Mouse (Mus musculus): Measurements from ENCODE around the gene Pafah2. TPM values are rescaled to one million over a fixed set of nuclear protein-coding genes. Genes with fewer than 3 reads are reported as not detected.

Pafah2 gene
- polyA plus RNA-seq, 1 experiment, result 8.8 TPM

GRCm38 (mm10) chr4:134473764-134474163 lies 77.6 kb downstream of the Pafah2 start:
- Histone ChIP-seq H3K27ac (ENCODE audit: control insufficient read depth, insufficient read depth, low read depth, low read length, poor library complexity) (no peak overlapping the region), H3K4me1 (ENCODE audit: control insufficient read depth, insufficient read depth, low read length) (peaks cover 1% of the 10 kb centered on the region; the same call in 1 of the 2 replicates), H3K4me3 (replicated peaks; ENCODE audit: control insufficient read depth, low read depth, low read length) (no peak overlapping the region)
- WGBS, result 88% methylated on average over 4 of the region's 4 CpGs
- TF ChIP-seq POLR2A (IDR thresholded peaks at IDR 0.05; ENCODE audit: borderline replicate concordance, control insufficient read depth, low read depth, low read length) (no peak), CTCF (IDR thresholded peaks at IDR 0.05; ENCODE audit: control insufficient read depth, insufficient read depth, low read length) (no peak)

DNA sequence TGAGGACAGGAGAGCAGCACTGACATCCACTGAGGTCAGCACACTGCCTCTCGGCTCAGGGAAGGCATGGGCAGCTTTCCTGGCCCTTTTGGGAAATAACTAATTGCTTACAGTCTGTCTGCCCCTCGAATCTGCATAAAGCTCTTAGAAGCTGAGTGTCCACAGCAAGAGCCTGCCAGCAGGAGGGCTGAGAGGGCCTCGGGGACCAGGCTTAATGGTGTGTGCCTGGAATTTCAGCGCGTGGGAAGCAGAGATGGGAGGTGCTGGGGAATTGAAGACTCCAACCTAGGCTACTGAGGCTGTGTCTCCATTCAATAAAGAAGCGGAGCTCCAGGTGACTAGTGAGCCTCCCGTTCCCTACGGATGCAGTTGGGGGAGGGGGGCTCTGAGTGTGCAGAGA lies 78.1 kb downstream of the Pafah2 start:
- no peak overlapping the region for H3K4me3 ChIP-seq (replicated peaks; ENCODE audit: control insufficient read depth, low read depth, low read length)
- H3K27ac ChIP-seq (ENCODE audit: control insufficient read depth, insufficient read depth, low read depth, low read length, poor library complexity), result no peak overlapping the region
- H3K4me1 ChIP-seq (ENCODE audit: control insufficient read depth, insufficient read depth, low read length), result peaks cover 1% of the 10 kb centered on the region; the same call in 1 of the 2 replicates
- TF ChIP-seq POLR2A (IDR thresholded peaks at IDR 0.05; ENCODE audit: borderline replicate concordance, control insufficient read depth, low read depth, low read length), result no peak
- TF ChIP-seq CTCF (IDR thresholded peaks at IDR 0.05; ENCODE audit: control insufficient read depth, insufficient read depth, low read length), result no peak
- 88% methylated on average over 8 of the region's 8 CpGs for WGBS

DNA sequence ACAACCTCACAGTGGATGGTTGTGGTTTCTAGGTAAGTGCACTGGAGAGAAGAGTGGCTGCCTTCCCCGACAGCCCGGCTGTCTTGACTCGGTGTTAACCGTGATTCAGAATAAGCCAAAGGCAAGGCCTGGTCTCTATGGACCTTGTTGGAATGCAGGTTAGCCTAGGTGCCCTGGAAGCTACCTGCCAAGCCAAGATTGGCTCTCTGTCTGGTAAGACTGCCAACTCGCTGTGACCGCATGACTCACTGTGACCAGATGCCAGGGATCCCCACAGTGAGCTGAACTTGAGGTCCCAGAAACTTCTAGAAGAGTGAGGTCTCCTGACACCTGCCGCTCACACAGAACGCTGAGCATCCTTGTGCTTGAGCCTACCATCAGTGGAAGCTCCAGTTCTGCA lies 80.8 kb downstream of the Pafah2 start:
- H3K4me3 ChIP-seq (replicated peaks; ENCODE audit: control insufficient read depth, low read depth, low read length), result no peak overlapping the region
- H3K4me1 ChIP-seq (ENCODE audit: control insufficient read depth, insufficient read depth, low read length), result peaks cover 1% of the 10 kb centered on the region; the same call in 1 of the 2 replicates
- TF ChIP-seq CTCF (IDR thresholded peaks at IDR 0.05; ENCODE audit: control insufficient read depth, insufficient read depth, low read length) (no peak), POLR2A (IDR thresholded peaks at IDR 0.05; ENCODE audit: borderline replicate concordance, control insufficient read depth, low read depth, low read length) (no peak)
- H3K27ac ChIP-seq (ENCODE audit: control insufficient read depth, insufficient read depth, low read depth, low read length, poor library complexity), result no peak overlapping the region
- WGBS, result 82% methylated on average over 8 of the region's 8 CpGs

Other genes with a start within 250 kb of the Pafah2 start
- gene Cep85, start 209.2 kb upstream of the Pafah2 start, polyA plus RNA-seq (2011; ENCODE audit: insufficient read depth, insufficient read length, low replicate concordance, missing spikeins), result 16.4 and 22.7 TPM in 2 replicates
- not detected in 2 replicates for gene Gm7534, start 193.3 kb upstream of the Pafah2 start, polyA plus RNA-seq (2011; ENCODE audit: insufficient read depth, insufficient read length, low replicate concordance, missing spikeins)
- gene Catsper4, start 168.9 kb upstream of the Pafah2 start, polyA plus RNA-seq (2011; ENCODE audit: insufficient read depth, insufficient read length, low replicate concordance, missing spikeins), result not detected in 2 replicates
- gene Cnksr1, start 157.9 kb upstream of the Pafah2 start, polyA plus RNA-seq (2011; ENCODE audit: insufficient read depth, insufficient read length, low replicate concordance, missing spikeins), result not detected in 2 replicates
- not detected in 2 replicates for gene E130218I03Rik, start 152.7 kb upstream of the Pafah2 start, polyA plus RNA-seq (2011; ENCODE audit: insufficient read depth, insufficient read length, low replicate concordance, missing spikeins)
- 2.6 and 8.0 TPM in 2 replicates for gene Zfp593, start 150.7 kb upstream of the Pafah2 start, polyA plus RNA-seq (2011; ENCODE audit: insufficient read depth, insufficient read length, low replicate concordance, missing spikeins)
- gene Gm30191, start 149.4 kb upstream of the Pafah2 start, polyA plus RNA-seq (2011; ENCODE audit: insufficient read depth, insufficient read length, low replicate concordance, missing spikeins), result not detected in 2 replicates
- 5.2 and 7.5 TPM in 2 replicates for gene Grrp1, start 142.2 kb upstream of the Pafah2 start, polyA plus RNA-seq (2011; ENCODE audit: insufficient read depth, insufficient read length, low replicate concordance, missing spikeins)
- 4.9 and 5.2 TPM in 2 replicates for gene Pdik1l, start 108.4 kb upstream of the Pafah2 start, polyA plus RNA-seq (2011; ENCODE audit: insufficient read depth, insufficient read length, low replicate concordance, missing spikeins)
- 1.1 TPM in 1 of 2 replicates, not detected in the other for gene Trim63, start 81.2 kb upstream of the Pafah2 start, polyA plus RNA-seq (2011; ENCODE audit: insufficient read depth, insufficient read length, low replicate concordance, missing spikeins)
- 4.0 TPM in 1 of 2 replicates, not detected in the other for gene Slc30a2, start 53.1 kb upstream of the Pafah2 start, polyA plus RNA-seq (2011; ENCODE audit: insufficient read depth, insufficient read length, low replicate concordance, missing spikeins)
- gene Extl1, start 12.5 kb upstream of the Pafah2 start, polyA plus RNA-seq (2011; ENCODE audit: insufficient read depth, insufficient read length, low replicate concordance, missing spikeins), result 0.23 and 3.3 TPM in 2 replicates
- 297 and 423 TPM in 2 replicates for gene Stmn1, start 72.0 kb downstream of the Pafah2 start, polyA plus RNA-seq (2011; ENCODE audit: insufficient read depth, insufficient read length, low replicate concordance, missing spikeins)
- 10.2 and 10.8 TPM in 2 replicates for gene Paqr7, start 100.4 kb downstream of the Pafah2 start, polyA plus RNA-seq (2011; ENCODE audit: insufficient read depth, insufficient read length, low replicate concordance, missing spikeins)
- 9.5 and 13.9 TPM in 2 replicates for gene Aunip, start 114.7 kb downstream of the Pafah2 start, polyA plus RNA-seq (2011; ENCODE audit: insufficient read depth, insufficient read length, low replicate concordance, missing spikeins)
- gene Mtfr1l, start 139.1 kb downstream of the Pafah2 start, polyA plus RNA-seq (2011; ENCODE audit: insufficient read depth, insufficient read length, low replicate concordance, missing spikeins), result 35.3 and 57.2 TPM in 2 replicates
- gene Selenon, start 155.8 kb downstream of the Pafah2 start, polyA plus RNA-seq (2011; ENCODE audit: insufficient read depth, insufficient read length, low replicate concordance, missing spikeins), result 7.1 and 8.4 TPM in 2 replicates

Measured in bone marrow, adult 2 months (tissue).